Mouse (Mus musculus) ES-E14 (cell line): Measurements from ENCODE around the gene Vps26c. TPM values are rescaled to one million over a fixed set of nuclear protein-coding genes. Genes with fewer than 3 reads are reported as not detected.

Experiments
- DNase-seq: peaks from one replicate; pipeline ENCODE4 v3.0.0-alpha.2; 2013; ENCODE audit warnings: low read depth, low spot score
- H3K27ac ChIP-seq: 2 replicates; pipeline ENCODE4 v1.5.1; 2012; ENCODE audit warnings: low read depth, mild to moderate bottlenecking, low read length, moderate library complexity, mixed read lengths; ENCODE audit not compliant: poor library complexity, insufficient read depth, severe bottlenecking
- H3K36me3 ChIP-seq: 2 replicates; pipeline ENCODE4 v1.6.1; 2012; ENCODE audit warnings: mild to moderate bottlenecking, low read length, moderate library complexity, mixed read lengths; ENCODE audit not compliant: control insufficient read depth, poor library complexity, insufficient read depth, severe bottlenecking
- H3K4me1 ChIP-seq, 2 experiments: fragments of 150-350 bp in 1 of 2; sonication (generic) in 1 of 2; 2 replicates each; pipeline ENCODE4 v1.6.1; 2012; ENCODE audit warnings: low read length in 2 of 2, mild to moderate bottlenecking in 1 of 2, mixed read lengths in 1 of 2; ENCODE audit not compliant: control insufficient read depth in 2 of 2, insufficient read depth in 2 of 2, poor library complexity in 1 of 2
- H3K4me3 ChIP-seq, 2 experiments: fragments of 150-350 bp in 1 of 2; sonication (generic) in 1 of 2; 2 replicates each; pipeline ENCODE4 v1.5.1; 2012; ENCODE audit warnings: low read length in 2 of 2, low read depth in 1 of 2, mild to moderate bottlenecking in 1 of 2, mixed read lengths in 1 of 2; ENCODE audit not compliant: insufficient read depth in 1 of 2, poor library complexity in 1 of 2, severe bottlenecking in 1 of 2
- H3K9ac ChIP-seq: 2 replicates; pipeline ENCODE4 v1.6.1; 2012; ENCODE audit warnings: low read depth, mild to moderate bottlenecking, low read length, mixed read lengths; ENCODE audit not compliant: poor library complexity, insufficient read depth, severe bottlenecking
- H3K9me3 ChIP-seq: fragments of 150-350 bp; sonication (generic); 2 replicates; pipeline ENCODE4 v1.6.1; 2012; ENCODE audit warnings: low read depth, mild to moderate bottlenecking, low read length; ENCODE audit not compliant: control insufficient read depth, insufficient read depth
- CHD2 ChIP-seq: IDR thresholded peaks from 2 replicates; pipeline ENCODE4 v1.6.1; 2014; ENCODE audit warnings: mild to moderate bottlenecking, low read depth, low read length, inconsistent platforms
- HCFC1 ChIP-seq: IDR thresholded peaks from 2 replicates; pipeline ENCODE4 v1.6.1; 2012; ENCODE audit warnings: low read length, inconsistent platforms, borderline replicate concordance; ENCODE audit not compliant: insufficient read depth
- MAFK ChIP-seq: IDR thresholded peaks from 2 replicates; pipeline ENCODE4 v1.6.1; 2014; ENCODE audit warnings: mild to moderate bottlenecking, low read depth, low read length, inconsistent platforms; ENCODE audit not compliant: insufficient read depth
- ZC3H11A ChIP-seq: IDR thresholded peaks from 2 replicates; pipeline ENCODE4 v1.6.1; 2012; ENCODE audit warnings: low read depth, mild to moderate bottlenecking, inconsistent platforms, low read length, borderline replicate concordance
- ZNF384 ChIP-seq: IDR thresholded peaks from 2 replicates; pipeline ENCODE4 v1.6.1; 2012; ENCODE audit warnings: low read depth, low read length, inconsistent platforms
- in situ Hi-C, 2 experiments: fragments of 600-800 bp; cut with MboI; formaldehyde crosslinking; loops; one replicate each; pipeline ENCODE4 v1.15.1; 2025; ENCODE audit warnings: low sequenced_read_pairs in 2 of 2, inconsistent platforms in 1 of 2; ENCODE audit not compliant: unreplicated experiment in 2 of 2
- total RNA-seq: library from RNA; depleted of rRNA; stranded (reverse); fragments of 300-350 nt; gene quantifications from 2 replicates; pipeline ENCODE4 v1.2.3, GENCODE M21; 2012

Gene Vps26c
- total RNA-seq, 1 experiment: 28.7 TPM

DNA sequence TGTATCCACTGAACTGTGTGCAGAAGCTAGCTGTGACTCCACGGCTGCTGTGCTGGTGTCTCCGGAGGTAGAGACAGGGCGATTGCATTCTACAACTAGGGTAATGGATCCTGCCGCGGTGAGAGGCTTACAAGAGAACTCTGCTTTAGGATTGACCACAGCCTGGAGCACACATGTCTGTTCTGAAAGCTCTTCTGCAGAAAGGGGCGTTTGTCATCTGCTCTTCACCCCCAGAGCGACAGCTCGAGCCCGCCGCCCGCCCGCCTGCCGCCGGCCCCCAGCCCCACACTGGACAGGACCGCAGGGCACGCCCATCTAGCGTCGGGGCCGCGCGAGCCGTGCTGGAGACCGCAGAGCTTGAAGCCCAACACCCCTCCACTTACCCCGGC, 681 bp downstream of the Vps26c start:
- no peak for DNase-seq
- Histone ChIP-seq H3K4me3 (peak overlapping the region; percentile 91 to 93), H3K9me3 (no peaks in the 10 kb centered on the region), H3K36me3 (no peaks in the 10 kb centered on the region), H3K9ac (peak overlapping the region; percentile 92), H3K4me1 (peaks cover under 1 to 4% of the 10 kb centered on the region in 2 experiments; a peak in 3 of 4 replicates), H3K27ac (peak overlapping the region; percentile 93)
- TF ChIP-seq MAFK: no peak
- no peak for TF ChIP-seq ZNF384
- TF ChIP-seq CHD2: no peak
- no peak for TF ChIP-seq ZC3H11A
- TF ChIP-seq HCFC1: no peak
- in situ Hi-C loops: no loop called here

DNA sequence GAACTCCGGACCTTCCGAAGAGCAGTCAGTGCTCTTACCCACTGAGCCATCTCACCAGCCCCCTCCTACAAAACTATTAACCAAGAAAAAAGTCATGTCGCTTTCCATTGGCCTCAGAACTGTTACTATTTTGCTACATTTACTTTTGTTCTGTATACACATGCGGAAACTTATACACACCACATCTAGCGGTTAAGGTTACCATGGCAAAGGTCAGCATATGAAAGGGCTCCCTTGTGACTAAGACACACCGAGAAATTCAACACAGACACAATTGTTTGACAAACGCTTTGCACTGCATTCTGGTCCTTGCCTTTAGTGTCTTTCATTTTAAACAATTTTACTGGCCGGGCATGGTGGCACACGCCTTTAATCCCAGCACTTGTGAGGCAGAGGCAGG, 1.9 kb downstream of the Vps26c start:
- Histone ChIP-seq H3K36me3 (no peaks in the 10 kb centered on the region), H3K4me3 (no peak overlapping the region), H3K9me3 (no peaks in the 10 kb centered on the region), H3K9ac (no peak overlapping the region), H3K27ac (no peak overlapping the region), H3K4me1 (peaks cover 2 to 4% of the 10 kb centered on the region in 2 experiments; a peak in 3 of 4 replicates)
- TF ChIP-seq CHD2: no peak
- no peak for TF ChIP-seq MAFK
- TF ChIP-seq ZNF384: no peak
- TF ChIP-seq ZC3H11A: no peak
- no peak for TF ChIP-seq HCFC1
- in situ Hi-C loops: no loop called here
- DNase-seq: no peak

- no peak for DNase-seq
- in situ Hi-C loops: no loop called here
- no peak for TF ChIP-seq HCFC1
- H3K4me3 ChIP-seq: no peak overlapping the region
- H3K36me3 ChIP-seq: no peaks in the 10 kb centered on the region
- H3K27ac ChIP-seq: no peak overlapping the region
- H3K9ac ChIP-seq: 0 out of 2 replicates have a peak overlapping the region, but pooled peaks have one; percentile 35
- peaks cover 2 to 4% of the 10 kb centered on the region in 2 experiments; a peak in 3 of 4 replicates for H3K4me1 ChIP-seq
- H3K9me3 ChIP-seq: no peaks in the 10 kb centered on the region
Measured at GRCm38 (mm10) chr16:94523594-94524377, 2.8 kb downstream of the Vps26c start.

GRCm38 (mm10) chr16:94519028-94519427, 7.6 kb downstream of the Vps26c start:
- TF ChIP-seq HCFC1 (no peak), ZNF384 (no peak), MAFK (no peak), ZC3H11A (no peak), CHD2 (no peak)
- H3K36me3 ChIP-seq: no peaks in the 10 kb centered on the region
- H3K9me3 ChIP-seq: no peaks in the 10 kb centered on the region
- H3K4me3 ChIP-seq: no peak overlapping the region
- in situ Hi-C loops: no loop called here
- no peak overlapping the region; the same call in 1 of the 2 replicates for H3K27ac ChIP-seq
- no peak overlapping the region for H3K9ac ChIP-seq
- DNase-seq: no peak
- peaks cover 0 to 2% of the 10 kb centered on the region in 2 experiments; a peak in 2 of 4 replicates for H3K4me1 ChIP-seq
